Mouse (Mus musculus) heart, embryonic 15.5 days (tissue): ENCODE measurements around the gene Adam15. TPM values are rescaled to one million over a fixed set of nuclear protein-coding genes. Genes with fewer than 3 reads are reported as not detected.

Source experiments
- ATAC-seq: fragments of 200-750 bp; cut with Nextera tagmentation; replicated peaks from 2 replicates; pipeline ENCODE4 v1.8.0; 2017; ENCODE audit warnings: low read depth, moderate TSS enrichment; ENCODE audit not compliant: insufficient number of reproducible peaks, insufficient read depth, low FRiP score
- H3K27ac ChIP-seq: fragments of 300-500 bp; sonication (generic); 2 replicates; pipeline ENCODE4 v1.5.1; 2015; ENCODE audit warnings: mild to moderate bottlenecking, inconsistent platforms
- H3K27me3 ChIP-seq: fragments of 300-500 bp; sonication (generic); 2 replicates; pipeline ENCODE4 v1.6.1; 2015; ENCODE audit warnings: inconsistent platforms
- H3K36me3 ChIP-seq: fragments of 300-500 bp; sonication (generic); 2 replicates; pipeline ENCODE4 v1.6.1; 2015; ENCODE audit warnings: mild to moderate bottlenecking, inconsistent platforms
- H3K4me1 ChIP-seq: fragments of 300-500 bp; sonication (generic); replicated peaks from 2 replicates; pipeline ENCODE4 v1.6.1; 2015; ENCODE audit warnings: inconsistent platforms
- H3K4me2 ChIP-seq: fragments of 300-500 bp; sonication (generic); 2 replicates; pipeline ENCODE4 v1.6.1; 2015; ENCODE audit warnings: inconsistent platforms, mild to moderate bottlenecking, moderate library complexity
- H3K4me3 ChIP-seq: fragments of 300-500 bp; sonication (generic); 2 replicates; pipeline ENCODE4 v1.5.1; 2015; ENCODE audit warnings: mild to moderate bottlenecking, inconsistent platforms
- H3K9ac ChIP-seq: fragments of 300-500 bp; sonication (generic); 2 replicates; pipeline ENCODE4 v1.6.1; 2015; ENCODE audit warnings: mild to moderate bottlenecking, inconsistent platforms
- H3K9me3 ChIP-seq: fragments of 300-500 bp; sonication (generic); replicated peaks from 2 replicates; pipeline ENCODE4 v1.6.1; 2016; ENCODE audit warnings: inconsistent platforms
- WGBS: fragments of 180-500 bp; shearing (Covaris S2); methylation state at CpG from one replicate; pipeline ENCODE4 v1.1.7; 2015; ENCODE audit warnings: mixed read lengths; 5-methylcytosine and 5-hydroxymethylcytosine counted together
- polyA plus RNA-seq: library from polyadenylated mRNA; unstranded; fragments of >200 nt; fragmentation: Nextera tagmentation; extraction: Ambion mirVana; gene quantifications from 2 replicates; pipeline ENCODE4 v1.2.1, GENCODE M21; 2015

Adam15 gene
- polyA plus RNA-seq, 1 experiment from 2014 or later = 59.8 TPM

GRCm38 (mm10) chr3:89390699-89391662 lies 41.2 kb upstream of the Adam15 start:
- Histone ChIP-seq H3K4me1 (peaks cover 48% of the 10 kb centered on the region), H3K36me3 (no peaks in the 10 kb centered on the region), H3K4me2 (peak overlapping the region; percentile 96), H3K27ac (peak overlapping the region; percentile 80), H3K9ac (peak overlapping the region; percentile 68), H3K4me3 (peak overlapping the region; percentile 73), H3K27me3 (no peaks in the 10 kb centered on the region), H3K9me3 (no peaks in the 10 kb centered on the region)
- ATAC-seq = no peak
- 12% methylated on average over 19 of the region's 19 CpGs for WGBS

- no peak for ATAC-seq
- Histone ChIP-seq H3K36me3 (no peaks in the 10 kb centered on the region), H3K9ac (no peak overlapping the region), H3K4me1 (peaks cover 41% of the 10 kb centered on the region), H3K27me3 (no peaks in the 10 kb centered on the region), H3K27ac (peak overlapping the region; percentile 80), H3K4me3 (no peak overlapping the region), H3K4me2 (peak overlapping the region; percentile 96), H3K9me3 (no peaks in the 10 kb centered on the region)
- 26% methylated on average over 5 of the region's 5 CpGs for whole genome bisulfite sequencing
Measured at GRCm38 (mm10) chr3:89390111-89390515, 40.3 kb upstream of the Adam15 start.

- Histone ChIP-seq H3K27me3 (no peaks in the 10 kb centered on the region), H3K9me3 (no peaks in the 10 kb centered on the region), H3K4me3 (no peak overlapping the region), H3K4me2 (no peak overlapping the region), H3K27ac (no peak overlapping the region), H3K36me3 (no peaks in the 10 kb centered on the region), H3K4me1 (peaks cover 41% of the 10 kb centered on the region), H3K9ac (no peak overlapping the region)
- 62% methylated on average over 6 of the region's 6 CpGs for WGBS
- no peak for ATAC-seq
Measured at GRCm38 (mm10) chr3:89388901-89389740, 39.3 kb upstream of the Adam15 start.

GRCm38 (mm10) chr3:89388134-89388881 lies 38.5 kb upstream of the Adam15 start:
- 73% methylated on average over 11 of the region's 11 CpGs for WGBS
- no peak overlapping the region for H3K27ac ChIP-seq
- peaks cover 41% of the 10 kb centered on the region for H3K4me1 ChIP-seq

GRCm38 (mm10) chr3:89387632-89388031 lies 37.8 kb upstream of the Adam15 start:
- 83% methylated on average over 11 of the region's 11 CpGs for WGBS
- no peak overlapping the region for H3K9ac ChIP-seq

More at GRCm38 (mm10) chr3:89388134-89388881, 38.5 kb upstream of the Adam15 start:
- Histone ChIP-seq H3K36me3 (no peaks in the 10 kb centered on the region), H3K4me3 (no peak overlapping the region), H3K27me3 (no peaks in the 10 kb centered on the region), H3K9ac (no peak overlapping the region), H3K9me3 (no peaks in the 10 kb centered on the region), H3K4me2 (no peak overlapping the region)
- no peak for ATAC-seq

GRCm38 (mm10) chr3:89386438-89387420 lies 36.9 kb upstream of the Adam15 start:
- Histone ChIP-seq H3K27me3 (no peaks in the 10 kb centered on the region), H3K9ac (no peak overlapping the region), H3K36me3 (no peaks in the 10 kb centered on the region), H3K27ac (no peak overlapping the region), H3K9me3 (no peaks in the 10 kb centered on the region), H3K4me2 (no peak overlapping the region), H3K4me1 (peaks cover 39% of the 10 kb centered on the region), H3K4me3 (no peak overlapping the region)
- 64% methylated on average over 17 of the region's 17 CpGs for WGBS
- ATAC-seq = no peak

More at GRCm38 (mm10) chr3:89387632-89388031, 37.8 kb upstream of the Adam15 start:
- no peak for ATAC-seq
- Histone ChIP-seq H3K4me1 (peaks cover 41% of the 10 kb centered on the region), H3K36me3 (no peaks in the 10 kb centered on the region), H3K4me2 (no peak overlapping the region), H3K27me3 (no peaks in the 10 kb centered on the region), H3K4me3 (no peak overlapping the region), H3K9me3 (no peaks in the 10 kb centered on the region), H3K27ac (no peak overlapping the region)

GRCm38 (mm10) chr3:89385451-89385850 lies 35.7 kb upstream of the Adam15 start:
- H3K36me3 ChIP-seq = peaks cover 5% of the 10 kb centered on the region; the same call in 1 of the 2 replicates
- no peak overlapping the region for H3K4me3 ChIP-seq
- WGBS = 50% methylated on average over 11 of the region's 11 CpGs
- H3K9ac ChIP-seq = no peak overlapping the region
- no peak overlapping the region for H3K4me2 ChIP-seq
- no peaks in the 10 kb centered on the region for H3K27me3 ChIP-seq
- H3K4me1 ChIP-seq = peaks cover 26% of the 10 kb centered on the region
- ATAC-seq = no peak
- H3K27ac ChIP-seq = no peak overlapping the region
- no peaks in the 10 kb centered on the region for H3K9me3 ChIP-seq

- Histone ChIP-seq H3K9ac (no peak overlapping the region), H3K9me3 (no peaks in the 10 kb centered on the region), H3K4me1 (peaks cover 17% of the 10 kb centered on the region), H3K36me3 (peaks cover 12% of the 10 kb centered on the region; the same call in 1 of the 2 replicates), H3K4me3 (no peak overlapping the region), H3K4me2 (no peak overlapping the region), H3K27me3 (no peaks in the 10 kb centered on the region), H3K27ac (no peak overlapping the region)
- WGBS = 72% methylated on average over 12 of the region's 12 CpGs
- ATAC-seq = no peak
Measured at GRCm38 (mm10) chr3:89384331-89385076, 34.7 kb upstream of the Adam15 start.

- WGBS = 85% methylated on average over 5 of the region's 5 CpGs
Measured at GRCm38 (mm10) chr3:89383651-89384255, 34.0 kb upstream of the Adam15 start.

More at GRCm38 (mm10) chr3:89383651-89384255, 34.0 kb upstream of the Adam15 start:
- Histone ChIP-seq H3K36me3 (peaks cover 16% of the 10 kb centered on the region; the same call in 1 of the 2 replicates), H3K4me3 (no peak overlapping the region), H3K9ac (no peak overlapping the region), H3K4me2 (no peak overlapping the region), H3K4me1 (peaks cover 19% of the 10 kb centered on the region), H3K27me3 (no peaks in the 10 kb centered on the region), H3K9me3 (no peaks in the 10 kb centered on the region), H3K27ac (no peak overlapping the region)
- ATAC-seq = no peak
